Mouse (Mus musculus): Measurements from ENCODE around the gene Gm17622.

GRCm38 (mm10) chr13:96470957-96471356 is 19.6 kb upstream of the Gm17622 start, which contains the start of gene Ankdd1b:
- no peak for TF ChIP-seq POLR2A (IDR thresholded peaks at IDR 0.05; ENCODE audit: low read depth, low read length)
- no peak for TF ChIP-seq CTCF (IDR thresholded peaks at IDR 0.05; ENCODE audit: extremely low read depth, insufficient read length, insufficient replicate concordance, low read depth, low read length)

All from small intestine, adult 2 months (tissue).